Mouse (Mus musculus) ES-CJ7 (cell line): ENCODE results near the gene Arhgef17.

ENCODE experiments used
- DNase-seq: peaks from one replicate; pipeline ENCODE4 v3.0.0; 2011; ENCODE audit warnings: low read depth, low spot score

The Arhgef17 gene

DNA sequence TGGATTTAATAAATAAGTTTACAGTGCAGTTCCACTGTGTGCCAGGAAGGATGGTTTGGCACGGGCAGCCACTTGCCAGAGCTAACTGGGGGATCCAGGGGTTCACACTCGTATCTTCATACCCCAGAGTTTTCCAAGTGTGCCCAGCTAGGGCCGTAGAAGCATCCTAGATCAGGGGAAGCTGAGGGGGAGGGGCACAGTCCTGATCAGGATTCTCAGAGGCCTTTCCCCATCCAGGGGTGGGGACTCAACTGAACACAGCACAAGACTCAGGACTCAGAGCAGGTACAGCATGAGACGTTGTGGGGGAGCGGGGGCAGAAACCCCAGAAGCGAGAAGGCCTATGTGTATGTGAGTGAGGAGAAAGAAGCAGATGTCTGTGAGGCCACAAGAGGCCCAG lies 14.2 kb downstream of the Arhgef17 start:
- DNase-seq, result peak; percentile 55

DNA sequence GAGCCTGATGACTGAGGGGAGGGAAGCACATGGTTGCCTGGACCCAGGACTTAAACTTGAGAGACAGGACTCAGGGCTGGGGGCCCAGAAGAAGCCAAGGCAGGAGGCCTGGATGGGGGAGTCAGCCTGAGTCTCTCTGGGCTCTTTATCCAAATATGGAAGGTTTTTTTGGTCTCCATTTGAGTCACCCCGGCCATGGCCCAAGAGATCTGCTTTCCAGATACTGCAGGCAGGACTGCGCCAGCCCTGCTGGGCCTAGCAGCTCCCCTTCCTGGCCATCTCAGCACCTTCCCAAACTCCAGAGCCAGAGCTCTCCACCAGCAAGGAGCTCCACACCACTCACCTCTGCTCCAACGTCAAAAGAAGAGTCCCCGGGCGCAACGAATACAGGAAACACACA lies 15.4 kb downstream of the Arhgef17 start:
- no peak for DNase-seq

DNA sequence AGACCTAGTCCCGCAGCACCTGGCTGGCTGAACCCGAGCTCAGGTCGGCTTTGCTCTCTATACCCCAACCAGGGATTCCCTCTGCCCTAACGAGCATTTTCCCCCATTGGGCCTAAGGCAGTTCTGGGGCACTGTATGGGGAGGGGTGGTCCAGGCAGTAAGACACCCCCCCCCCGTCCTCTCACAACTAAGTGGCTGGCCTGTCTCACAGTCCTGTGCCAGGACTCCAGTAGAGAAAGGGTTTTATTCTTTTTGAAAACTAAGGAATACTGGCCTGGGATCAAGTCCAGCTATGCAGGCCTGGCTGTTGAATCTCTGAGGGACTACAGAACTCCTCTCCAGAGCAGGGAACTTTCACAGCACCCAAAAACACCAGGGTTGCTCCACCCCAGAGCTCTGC lies 16.7 kb downstream of the Arhgef17 start:
- no peak for DNase-seq

DNA sequence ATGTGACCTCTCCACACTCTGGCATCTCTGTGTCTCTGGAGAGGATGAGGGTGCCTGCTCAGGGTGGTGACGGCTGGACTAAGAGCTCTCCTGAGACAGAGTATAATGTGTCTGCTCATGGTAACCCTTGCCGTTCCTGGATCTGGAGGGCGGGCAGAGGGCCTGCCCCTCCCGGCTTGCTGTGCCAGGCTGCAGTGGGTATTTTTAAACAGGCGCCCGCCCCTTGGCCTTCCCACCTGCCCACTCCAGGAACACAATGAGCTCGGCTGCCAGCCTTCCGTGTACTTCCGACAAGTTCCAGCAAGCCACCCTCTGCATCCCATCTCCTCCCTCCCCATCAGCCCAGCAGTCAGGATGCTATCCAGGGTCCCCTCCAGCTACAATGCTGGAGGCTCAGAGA lies 20.1 kb downstream of the Arhgef17 start:
- DNase-seq, result no peak

DNA sequence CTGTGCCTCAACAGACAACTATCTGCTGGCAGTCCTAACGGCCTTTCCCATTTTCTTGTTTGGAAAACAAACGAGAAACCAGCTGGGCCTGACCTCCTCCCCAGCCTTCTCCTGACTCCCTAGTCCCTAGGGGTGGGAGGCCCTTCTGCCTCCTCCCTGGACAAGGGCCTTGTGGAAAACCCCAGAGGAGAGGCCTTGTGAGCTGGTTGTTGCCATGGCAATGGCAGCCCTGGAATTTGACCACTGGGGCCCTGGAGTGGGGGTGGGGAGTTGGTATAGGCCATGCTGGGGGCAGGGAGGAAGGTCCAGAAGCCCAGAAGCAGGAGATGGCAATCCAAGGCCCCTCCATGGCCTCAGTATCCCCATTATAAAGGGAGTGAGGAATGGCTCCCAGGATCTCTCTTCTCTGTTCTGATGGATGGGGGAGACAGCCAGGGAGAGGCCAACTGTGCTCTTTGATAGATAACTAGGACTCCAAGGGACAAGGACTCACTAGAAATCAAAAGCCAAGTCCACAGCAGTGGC lies 20.6 kb downstream of the Arhgef17 start:
- DNase-seq, result no peak

DNA sequence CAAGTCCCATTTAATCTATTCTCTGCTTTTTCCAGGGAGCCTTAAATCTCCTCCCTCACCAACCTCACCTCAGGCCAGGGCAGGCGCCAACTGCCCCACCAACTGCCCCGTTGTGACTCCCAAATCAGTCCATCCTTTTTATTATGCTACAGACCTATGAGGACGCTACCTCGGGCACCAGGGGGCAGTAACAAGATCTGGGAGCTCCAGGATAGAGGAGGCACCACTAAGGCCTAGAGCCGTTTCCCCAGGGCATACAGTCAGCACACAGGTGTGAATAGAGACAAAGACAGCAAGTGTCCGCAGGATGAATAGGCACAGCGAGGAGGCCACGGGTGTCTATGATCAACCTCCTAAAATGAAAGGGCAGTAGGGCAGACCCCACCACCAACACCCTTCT lies 23.3 kb downstream of the Arhgef17 start:
- DNase-seq, result peak; percentile 82

DNA sequence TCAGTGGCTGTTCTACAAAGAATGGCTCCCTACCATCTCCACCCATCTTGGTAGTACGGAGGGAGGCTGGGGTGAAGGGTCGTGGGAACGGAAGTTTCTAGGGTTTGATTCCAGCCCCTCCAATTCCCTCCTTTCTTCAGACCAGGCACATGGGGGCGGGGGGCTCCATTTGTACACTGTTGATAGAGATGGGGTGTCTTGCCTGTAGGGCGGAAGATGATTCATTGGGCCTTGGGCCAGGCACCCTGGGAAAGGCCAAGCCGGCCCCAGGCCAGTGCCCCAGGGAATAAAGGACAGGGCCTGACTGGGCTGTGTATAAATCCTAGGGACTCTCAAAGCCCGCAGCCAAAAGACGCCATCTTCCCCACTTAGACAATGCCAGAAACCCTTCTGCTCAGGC lies 23.8 kb downstream of the Arhgef17 start:
- DNase-seq, result no peak

DNA sequence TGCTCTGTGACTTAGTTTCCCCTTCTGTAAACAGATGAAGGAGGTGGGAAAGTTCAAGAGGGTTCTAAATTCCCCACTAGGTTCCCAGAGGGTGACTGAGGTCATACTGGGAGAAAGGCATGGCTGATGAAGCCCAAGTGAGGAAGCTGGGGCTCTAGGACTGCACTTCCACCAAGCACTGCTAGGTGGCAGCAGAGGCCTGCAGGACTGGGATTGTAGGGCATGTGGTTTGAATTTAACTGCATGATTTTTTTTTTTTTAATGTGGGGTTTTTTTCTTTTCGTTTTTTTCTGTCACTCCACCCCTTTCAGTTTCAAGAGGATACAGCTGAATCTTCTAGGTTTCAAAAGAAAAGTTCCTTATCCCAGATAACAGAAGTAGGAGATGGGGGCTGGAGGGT lies 24.7 kb downstream of the Arhgef17 start:
- DNase-seq, result peak; percentile 69

DNA sequence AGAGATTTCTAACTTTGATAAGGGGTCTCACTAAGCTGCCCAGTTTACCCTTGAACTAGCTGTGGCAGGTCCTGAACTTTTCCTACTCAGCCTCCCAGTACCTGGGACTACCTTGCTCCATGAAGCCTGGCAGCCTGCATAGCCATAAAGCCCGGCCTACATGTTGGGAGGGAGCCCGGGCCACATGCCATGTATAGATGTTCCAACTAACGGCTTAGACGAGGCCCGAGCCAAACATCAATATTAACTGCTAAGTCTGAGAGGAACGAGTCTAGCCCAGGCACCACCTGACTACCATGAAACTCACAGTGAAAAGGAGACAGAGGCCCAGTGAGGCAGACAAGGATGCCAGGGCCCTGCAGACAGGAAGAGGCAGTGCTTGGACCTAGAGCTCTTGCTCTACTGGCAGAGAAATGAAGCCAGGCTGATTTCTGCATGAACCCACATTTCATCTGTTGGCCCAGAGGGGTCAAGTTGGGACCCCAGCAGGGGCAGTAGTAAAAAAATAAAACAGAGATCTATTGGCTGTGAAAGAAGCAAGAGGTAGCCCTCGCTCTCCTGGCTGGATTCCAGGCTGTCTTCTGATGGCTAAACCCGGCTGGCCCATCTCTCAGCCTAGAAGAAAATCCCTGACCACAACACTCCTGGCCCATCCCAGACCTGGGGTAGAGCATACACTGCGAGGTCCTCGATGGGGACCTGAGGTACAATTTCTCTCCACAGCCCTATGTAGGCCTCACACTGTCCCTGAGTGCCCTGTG lies 25.7 kb downstream of the Arhgef17 start:
- DNase-seq, result no peak

DNA sequence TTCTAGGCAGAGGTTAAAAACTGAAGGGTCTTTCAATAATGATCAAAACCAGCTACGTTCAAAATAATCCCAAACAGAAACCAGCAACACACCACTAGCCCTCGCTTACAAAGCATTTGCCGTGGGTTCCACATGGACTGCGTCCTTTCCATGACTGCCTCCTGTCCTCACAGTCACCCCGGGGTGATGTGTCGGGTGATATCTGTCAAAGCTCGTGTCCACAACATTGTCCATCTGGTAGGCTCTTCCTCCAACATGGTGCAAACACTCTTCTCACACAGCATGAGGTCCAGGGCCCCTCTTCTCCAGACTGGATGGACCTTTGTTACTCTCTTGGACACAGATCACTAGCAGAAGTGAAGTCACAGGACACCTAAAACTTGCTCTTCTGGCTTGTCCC lies 26.9 kb downstream of the Arhgef17 start:
- no peak for DNase-seq

DNA sequence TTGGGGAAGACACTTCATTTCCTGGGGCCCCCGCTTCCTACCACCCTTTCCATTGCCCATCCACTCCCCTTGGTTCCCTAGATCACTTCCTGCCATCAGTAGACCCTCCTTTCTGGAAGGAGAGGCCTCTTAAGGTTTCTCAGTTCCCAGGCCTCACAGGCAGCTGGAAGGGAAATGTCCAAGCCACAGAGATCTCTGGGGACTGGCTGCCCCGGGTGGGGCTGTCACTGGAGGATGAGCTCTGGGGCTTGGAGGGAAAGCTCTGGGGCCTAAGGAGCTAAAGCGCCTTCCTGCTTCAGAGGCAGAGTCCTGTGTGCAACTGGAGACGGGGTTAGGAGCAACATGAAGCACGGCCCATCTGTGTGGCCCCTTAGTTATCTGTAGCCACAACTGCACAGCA lies 27.3 kb downstream of the Arhgef17 start:
- DNase-seq, result no peak

DNA sequence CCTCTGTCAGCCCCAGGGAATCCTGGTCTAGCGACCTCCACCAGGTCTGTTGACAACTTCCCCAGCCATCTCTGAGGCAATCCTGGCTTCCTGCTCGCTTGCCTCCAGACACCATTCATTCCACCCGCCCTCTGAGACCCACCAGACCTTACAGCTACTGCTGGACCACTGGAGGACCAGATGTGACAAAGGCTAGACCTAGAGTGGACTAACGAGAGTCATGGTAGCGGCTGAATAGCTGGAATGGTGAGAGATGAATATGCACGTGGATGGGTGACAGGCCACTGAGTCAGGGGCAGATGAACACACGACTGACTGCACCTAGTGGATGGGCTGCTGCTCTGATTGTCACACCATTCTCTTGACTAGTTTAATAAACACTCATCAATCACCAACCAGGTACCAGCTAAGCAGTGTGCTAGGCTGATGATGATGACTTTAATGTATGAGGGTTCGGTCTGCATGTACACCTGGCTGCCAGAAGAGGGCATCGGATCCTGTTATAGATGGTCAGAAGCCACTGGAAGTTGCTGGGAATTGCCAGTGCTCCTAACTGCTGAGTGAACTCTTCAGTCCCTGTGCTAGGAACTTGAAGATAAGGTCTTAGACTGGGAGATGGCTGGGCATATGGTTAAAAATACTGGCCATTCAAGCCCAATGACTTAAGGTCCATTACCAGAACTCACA lies 29.3 kb downstream of the Arhgef17 start:
- peak; percentile 52 for DNase-seq

DNA sequence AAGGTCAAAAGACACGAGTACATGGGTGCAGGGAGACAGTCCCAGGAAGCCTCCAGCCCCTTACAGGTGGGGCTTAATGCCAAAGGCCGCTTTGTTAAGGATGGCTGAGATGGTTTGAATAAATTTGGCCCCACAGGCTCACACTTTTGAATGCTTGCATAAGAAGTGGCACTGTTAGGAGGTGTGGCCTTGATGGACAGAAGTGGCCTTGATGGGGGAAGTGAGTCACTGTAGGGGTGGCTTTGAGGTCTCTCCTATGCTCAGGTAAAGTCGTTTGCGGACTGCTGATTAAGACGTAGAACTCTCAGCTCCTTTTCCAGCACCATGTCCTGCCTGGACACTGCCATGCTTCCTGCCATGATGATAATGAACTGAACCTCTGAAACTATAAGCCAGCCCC lies 34.1 kb downstream of the Arhgef17 start:
- no peak for DNase-seq

DNA sequence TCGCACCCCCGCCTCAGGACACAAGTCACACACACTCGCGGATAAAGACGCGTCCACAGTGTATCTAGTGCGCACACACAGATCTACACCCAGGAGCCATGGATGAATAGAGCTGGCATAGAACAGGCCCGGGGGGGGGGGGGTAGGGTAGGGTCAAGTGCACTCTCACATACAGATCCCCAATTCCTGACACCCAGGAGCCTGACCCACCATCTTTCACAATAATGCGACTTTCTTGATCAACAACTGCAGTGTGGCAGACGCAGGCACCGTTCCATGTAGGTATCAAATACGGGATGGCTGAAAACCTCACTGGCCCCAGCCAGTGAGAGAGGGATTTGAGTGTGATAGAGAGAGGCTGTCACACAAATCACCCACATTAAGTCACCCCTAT lies 37.1 kb downstream of the Arhgef17 start:
- no peak for DNase-seq

DNA sequence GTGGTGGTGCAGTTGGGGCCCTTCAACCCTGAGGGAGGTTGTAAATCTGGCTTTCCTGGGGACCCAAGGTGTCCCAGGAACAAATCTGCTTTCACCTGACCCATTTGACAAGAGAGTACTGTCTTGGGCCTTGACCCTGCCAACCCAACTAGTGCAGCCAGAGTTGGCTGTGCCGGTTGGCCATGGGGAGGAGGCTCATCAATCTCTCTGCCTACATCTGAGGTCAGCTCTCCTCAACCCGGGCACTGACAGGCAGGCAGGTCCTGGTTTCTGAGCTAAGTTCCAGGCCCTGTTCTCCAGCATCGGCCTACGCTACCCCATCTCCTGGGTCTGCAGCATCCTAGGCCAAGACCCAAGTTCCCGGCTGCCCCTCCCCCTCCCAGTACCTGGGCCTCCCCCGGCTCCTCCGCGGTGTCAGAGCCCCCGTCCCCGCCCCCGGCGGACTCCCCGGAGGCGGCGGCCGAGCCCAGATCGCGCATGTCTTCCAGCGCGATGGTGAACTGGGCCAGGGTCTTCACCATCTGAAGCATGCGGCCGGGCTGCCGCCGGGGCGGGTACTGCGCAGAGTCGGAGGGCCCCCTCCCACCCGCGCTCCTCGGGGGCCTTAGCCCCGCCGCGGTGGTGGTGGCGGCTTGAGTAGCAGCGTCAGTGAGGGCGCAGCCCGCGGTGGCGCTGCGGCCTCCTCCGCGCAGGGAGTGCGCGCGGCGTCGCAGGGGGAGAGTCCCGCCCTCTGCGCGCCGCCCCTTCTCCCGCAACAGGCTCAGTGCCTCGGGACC lies 37.7 kb downstream of the Arhgef17 start:
- DNase-seq, result peak; percentile 24

DNA sequence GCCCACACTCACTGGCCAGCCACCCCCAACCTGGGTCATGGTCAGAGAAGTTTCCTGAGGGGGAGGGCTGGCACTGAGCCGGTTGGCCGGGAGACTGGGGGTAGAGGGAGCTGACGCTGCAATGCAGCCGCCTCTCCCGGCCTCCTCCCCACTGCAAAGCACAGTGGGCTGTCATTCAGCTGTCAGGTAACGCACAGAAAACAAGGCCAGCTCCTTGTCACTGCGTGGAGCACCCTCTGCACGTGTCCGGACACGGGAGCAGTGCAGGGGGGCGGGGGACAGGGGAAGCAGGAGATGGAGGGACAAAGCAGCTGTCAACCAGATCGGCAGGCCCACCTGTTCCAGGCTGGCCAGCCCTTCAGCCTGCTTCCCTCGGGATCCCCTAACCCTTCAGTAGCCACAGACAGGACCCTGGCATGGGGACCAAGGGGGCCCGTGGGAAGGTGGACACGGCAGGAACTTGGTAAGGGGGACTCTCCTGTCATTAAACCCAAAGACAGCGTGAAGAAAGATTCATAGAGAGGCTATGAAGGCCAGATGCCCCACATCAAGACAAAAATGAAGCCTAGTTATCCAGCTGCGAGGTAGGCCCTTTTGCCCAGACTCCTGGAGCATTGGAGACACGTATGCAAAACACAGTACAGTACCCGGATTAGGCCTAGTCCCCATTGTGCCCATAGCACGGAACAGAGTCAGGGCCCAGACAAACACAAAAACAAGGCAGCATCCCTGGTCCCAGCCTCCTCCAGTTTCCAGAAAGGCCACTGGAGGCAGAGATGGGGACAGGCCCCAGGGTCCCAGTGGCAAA lies 38.5 kb downstream of the Arhgef17 start:
- no peak for DNase-seq

DNA sequence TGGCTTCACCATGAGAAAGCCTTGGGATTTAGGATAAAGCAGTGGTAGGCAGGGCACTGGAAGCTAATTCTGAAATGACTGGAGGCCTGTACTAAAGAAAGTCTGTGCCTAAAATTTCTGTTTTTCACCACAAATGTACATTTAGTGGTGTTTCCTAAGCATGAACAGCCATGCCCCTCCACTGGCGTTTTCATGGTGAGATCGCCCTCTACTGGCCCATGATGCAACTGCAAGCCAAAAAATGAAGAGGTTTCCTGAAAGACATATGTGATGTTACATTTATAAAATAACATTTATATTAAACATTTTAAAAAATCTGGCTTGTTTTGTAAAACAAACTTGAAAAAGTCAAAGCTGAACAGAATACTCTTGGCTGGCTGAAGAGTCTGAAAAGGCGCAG lies 45.4 kb downstream of the Arhgef17 start:
- peak; percentile 27 for DNase-seq

DNA sequence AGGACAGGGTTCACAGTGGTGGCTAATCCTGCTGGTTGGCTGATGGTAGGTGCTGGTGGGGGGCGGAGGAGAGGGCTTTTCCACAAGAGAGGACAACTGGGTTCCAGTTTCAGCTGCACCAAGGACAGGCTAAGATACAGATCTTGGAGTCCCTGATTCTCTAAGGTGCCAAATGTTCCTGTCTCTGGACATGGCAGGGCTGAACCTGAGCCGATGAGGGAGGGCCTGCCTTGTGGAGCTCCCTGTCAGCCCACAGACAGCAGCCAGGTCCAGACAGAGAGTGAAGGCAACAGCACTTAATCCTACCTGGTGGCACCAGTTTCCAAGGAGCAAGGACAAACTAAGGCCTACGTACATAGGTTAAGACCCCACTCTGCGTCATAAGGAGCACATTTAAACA lies 47.4 kb downstream of the Arhgef17 start:
- no peak for DNase-seq

DNA sequence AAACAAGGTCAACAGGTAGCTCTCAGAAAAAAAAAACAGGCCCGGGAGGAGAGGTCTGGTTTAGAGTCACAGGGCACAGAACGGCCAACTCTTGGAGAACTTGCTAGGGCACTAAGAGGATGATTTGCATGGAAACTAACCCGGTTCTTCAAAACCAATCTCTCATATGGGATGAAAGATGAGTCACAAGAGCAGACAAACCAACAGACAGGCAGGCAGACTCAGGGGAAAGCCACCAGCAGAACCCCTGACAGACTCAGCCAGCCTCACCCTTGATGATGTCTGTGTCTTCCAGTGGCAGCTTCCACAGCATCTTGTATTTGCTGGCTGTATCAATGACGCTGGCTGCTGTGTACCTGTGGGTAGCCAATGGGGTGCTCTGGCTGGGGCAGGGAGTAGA lies 50.0 kb downstream of the Arhgef17 start:
- DNase-seq, result no peak

DNA sequence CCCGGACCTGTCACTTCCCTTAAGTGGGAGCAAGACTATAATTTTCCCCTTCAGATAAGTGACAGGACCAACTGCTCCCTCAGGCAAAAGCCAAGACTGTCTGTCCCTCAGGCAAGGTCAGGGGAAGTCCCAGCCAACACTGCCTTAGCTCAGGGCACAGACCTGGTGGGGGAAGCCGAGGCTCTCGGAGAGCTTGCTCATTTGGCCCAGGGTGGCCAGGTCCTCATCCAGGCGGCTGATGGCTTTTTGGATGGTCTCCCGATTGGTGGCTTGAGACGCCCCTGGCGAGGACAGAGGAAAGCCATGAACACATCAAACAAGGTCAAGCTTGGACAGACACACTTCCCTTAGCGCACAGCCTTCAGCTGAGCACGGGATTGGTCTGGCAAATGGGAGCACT lies 50.4 kb downstream of the Arhgef17 start:
- DNase-seq, result no peak

DNA sequence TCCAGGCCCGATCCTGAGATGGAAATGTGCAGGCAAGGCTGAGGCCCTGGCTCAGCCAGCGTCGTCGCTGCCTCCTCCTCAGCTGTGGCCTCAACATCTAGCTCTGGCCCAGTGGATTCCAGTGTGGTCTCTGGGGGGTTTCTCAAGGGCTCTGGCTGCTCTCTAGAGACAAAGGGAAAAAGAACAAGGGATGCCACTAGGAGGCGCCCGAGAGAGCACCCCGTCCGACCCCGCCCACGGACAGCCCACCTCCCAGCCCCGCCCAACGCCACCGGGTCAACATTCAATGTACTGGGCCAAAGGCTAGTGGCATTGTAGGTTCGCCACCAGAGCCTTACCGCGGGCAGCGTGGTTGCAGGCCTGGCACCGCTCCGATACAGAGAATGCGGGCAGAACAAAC lies 52.3 kb downstream of the Arhgef17 start:
- peak; percentile 79 for DNase-seq

DNA sequence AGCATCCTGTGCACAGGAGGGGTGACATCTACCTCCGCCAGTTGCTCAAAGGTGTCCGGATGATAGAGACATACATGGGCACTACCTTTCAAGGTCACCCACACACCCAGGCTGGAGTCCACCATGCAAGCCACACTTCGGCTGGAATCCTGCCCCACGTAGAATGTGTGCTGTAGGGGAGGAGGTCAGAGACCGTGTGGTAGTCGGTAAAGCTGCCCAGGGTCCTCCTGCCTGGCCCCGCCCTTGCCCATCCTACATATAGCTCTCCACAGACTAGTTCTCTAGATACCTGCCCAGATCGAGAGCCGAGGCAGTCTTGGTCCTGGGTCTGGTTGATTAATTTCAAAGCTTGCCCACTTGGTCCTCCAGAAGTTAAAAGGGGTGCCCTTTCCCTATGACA lies 55.1 kb downstream of the Arhgef17 start:
- DNase-seq, result no peak
